ENCODE assay signal across 20 mouse cellular contexts in genomic region chr13:43497769-43498168, GRCm38 (mm10). TPM values are rescaled to one million over a fixed set of nuclear protein-coding genes. Genes with fewer than 3 reads are reported as not detected.
DNase-seq lines count a peak whose midpoint lies in the region; ATAC-seq and TF ChIP-seq lines count a peak whose summit lies in the region.
"Had no signal": no experiment of that assay in that cellular context is flagged by ENCODE, and none has a peak within 500 bp of the region (broad histone marks: within the 10 kb centered on the region; RNA-seq: fewer than 3 reads in every experiment).

No protein-coding gene starts in this region.

- 98% methylated on average over 3 of the region's 3 CpGs for whole genome bisulfite sequencing in kidney, adult 2 months
- WGBS in kidney, embryonic 14.5 days, result 98% methylated on average over 3 of the region's 3 CpGs
- 99% methylated on average over 3 of the region's 3 CpGs for WGBS in lung, postnatal 0 days

- no peak overlapping the region for H3K4me3 ChIP-seq in kidney, adult 2 months (ENCODE audit: insufficient read depth, low read depth, low read length)
- no peak overlapping the region for H3K4me3 ChIP-seq in kidney, embryonic 14.5 days (ENCODE audit: low read length)
- H3K4me3 ChIP-seq in lung, postnatal 0 days (ENCODE audit: low read depth, low read length), result no peak overlapping the region
- H3K4me3 ChIP-seq: embryonic facial prominence, embryonic 15.5 days; forebrain, embryonic 10.5 days; heart, embryonic 10.5 days; kidney, embryonic 15.5 days had no signal

- no peak for TF ChIP-seq EP300 in lung, postnatal 0 days (IDR thresholded peaks at IDR 0.05)

- no peak overlapping the region for H3K9ac ChIP-seq in kidney, embryonic 14.5 days (ENCODE audit: low read depth, low read length)
- H3K9ac ChIP-seq in lung, postnatal 0 days (replicated peaks; ENCODE audit: low read depth), result no peak overlapping the region
- H3K9ac ChIP-seq: embryonic facial prominence, embryonic 15.5 days; kidney, embryonic 15.5 days had no signal

- no peaks in the 10 kb centered on the region for H3K9me3 ChIP-seq in kidney, embryonic 14.5 days (ENCODE audit: control insufficient read depth, low read length)
- H3K9me3 ChIP-seq in lung, postnatal 0 days (ENCODE audit: low read length), result no peaks in the 10 kb centered on the region
- H3K9me3 ChIP-seq: embryonic facial prominence, embryonic 15.5 days; forebrain, embryonic 10.5 days; heart, embryonic 10.5 days; kidney, embryonic 15.5 days had no signal

- no peaks in the 10 kb centered on the region for H3K36me3 ChIP-seq in kidney, adult 2 months (ENCODE audit: control insufficient read depth, insufficient read depth, low read length)
- H3K36me3 ChIP-seq in kidney, embryonic 14.5 days (ENCODE audit: control insufficient read depth, insufficient read depth, low read length), result no peaks in the 10 kb centered on the region
- H3K36me3 ChIP-seq in lung, postnatal 0 days (ENCODE audit: insufficient read depth, low read length), result no peaks in the 10 kb centered on the region
- H3K36me3 ChIP-seq: embryonic facial prominence, embryonic 15.5 days; forebrain, embryonic 10.5 days; heart, embryonic 10.5 days; kidney, embryonic 15.5 days had no signal

- peaks cover 4% of the 10 kb centered on the region; the same call in 1 of the 2 replicates for H3K4me1 ChIP-seq in kidney, adult 2 months (ENCODE audit: control insufficient read depth, insufficient read depth, low read length)
- peaks cover 3% of the 10 kb centered on the region; the same call in 1 of the 2 replicates for H3K4me1 ChIP-seq in kidney, embryonic 14.5 days (ENCODE audit: control insufficient read depth, insufficient read depth, low read length)
- H3K4me1 ChIP-seq in lung, postnatal 0 days (ENCODE audit: insufficient read depth, low read depth, low read length), result no peaks in the 10 kb centered on the region; the same call in 1 of the 2 replicates

- H3K27me3 ChIP-seq in kidney, adult 2 months (replicated peaks; ENCODE audit: control insufficient read depth, insufficient read depth, low read length), result no peaks in the 10 kb centered on the region
- no peaks in the 10 kb centered on the region for H3K27me3 ChIP-seq in kidney, embryonic 14.5 days (ENCODE audit: control insufficient read depth, insufficient read depth, low read length)
- H3K27me3 ChIP-seq in lung, postnatal 0 days (replicated peaks; ENCODE audit: insufficient read depth, low read length), result no peaks in the 10 kb centered on the region
- H3K27me3 ChIP-seq: CH12.LX; embryonic facial prominence, embryonic 15.5 days; kidney, embryonic 15.5 days had no signal

- no peak for ATAC-seq in CD4-positive, CD25-positive, alpha-beta regulatory T cell, adult 4 months
- no peak for ATAC-seq in kidney, embryonic 14.5 days (ENCODE audit: low FRiP score, low TSS enrichment)
- no peak for ATAC-seq in lung, postnatal 0 days
- ATAC-seq: hindbrain, embryonic 16.5 days had no signal

- DNase-seq in CD4-positive, CD25-positive, alpha-beta regulatory T cell, adult 2 months (ENCODE audit: low read depth, low spot score), result peak; percentile 31
- no peak for DNase-seq in kidney, adult 2 months
- DNase-seq in lung, postnatal 0 days (ENCODE audit: low spot score), result no peak
- DNase-seq in lung, postnatal 4 days, result no peak
- DNase-seq in spleen, postnatal 4 days (ENCODE audit: low spot score in 2 of 2), result no peak
- DNase-seq in kidney, adult 8-10 months, result no peak
- DNase-seq: cerebellum, postnatal 10 days; embryo, embryonic 11 days; gastrocnemius, postnatal 36 days; heart, postnatal 36 days; lung, adult 18-20 months; midbrain, embryonic 14.5 days had no signal

- no peak overlapping the region for H3K4me2 ChIP-seq in kidney, embryonic 14.5 days (replicated peaks; ENCODE audit: low read depth, low read length)
- H3K4me2 ChIP-seq in lung, postnatal 0 days (replicated peaks; ENCODE audit: low read depth, low read length), result no peak overlapping the region
- H3K4me2 ChIP-seq: embryonic facial prominence, embryonic 15.5 days; kidney, embryonic 15.5 days had no signal

- TF ChIP-seq CTCF in kidney, adult 2 months (conservative IDR thresholded peaks at IDR 0.05; ENCODE audit: insufficient read depth, insufficient read length, low read depth, low read length), result 0 out of 2 replicates have a peak, but pooled peaks have one; percentile 17
- peak; percentile 35 for TF ChIP-seq CTCF in lung, postnatal 0 days (IDR thresholded peaks at IDR 0.05)

- no peak for TF ChIP-seq POLR2A in kidney, adult 2 months (IDR thresholded peaks at IDR 0.05; ENCODE audit: low read depth, low read length)

- H3K27ac ChIP-seq in kidney, adult 2 months (ENCODE audit: insufficient read depth, low read depth, low read length), result no peak overlapping the region
- no peak overlapping the region for H3K27ac ChIP-seq in kidney, embryonic 14.5 days (ENCODE audit: low read depth, low read length)
- no peak overlapping the region for H3K27ac ChIP-seq in lung, postnatal 0 days (ENCODE audit: low read length)
- H3K27ac ChIP-seq: embryonic facial prominence, embryonic 15.5 days; forebrain, embryonic 10.5 days; heart, embryonic 10.5 days; kidney, embryonic 15.5 days had no signal

RNA-seq across cellular contexts. Expression of gene Ranbp9, which starts 16.7 kb away (rescaled TPM):
- 10 to 100 TPM; 28.3 to 45.2 TPM for polyA plus RNA-seq in CD4-positive, CD25-positive, alpha-beta regulatory T cell, adult 4 months (2017; shearing (Covaris generic))
- polyA plus RNA-seq in kidney, adult 2 months (2012; rRNA removed), result 11.4 and 15.4 TPM in 2 replicates
- 15.1 and 21.1 TPM in 2 replicates for polyA plus RNA-seq in kidney, embryonic 14.5 days (2014; fragmentation: Nextera tagmentation; extraction: Ambion mirVana)
- 12.4 and 14.2 TPM in 2 replicates for polyA plus RNA-seq in lung, postnatal 0 days (2015; fragmentation: Nextera tagmentation; extraction: Ambion mirVana)
